Mouse (Mus musculus) CD8-positive naive resting alpha-beta T cell, adult 2 months (primary cell): ENCODE measurements around the gene Denr.

Source experiments
- DNase-seq, 2 experiments: peaks; one replicate each; pipeline ENCODE4 v3.0.0; 2022; ENCODE audit warnings: low read depth in 2 of 2, low spot score in 2 of 2

Gene Denr

GRCm38 (mm10) chr5:123906976-123907630 lies at the start of gene Denr:
Gene Denr, plus strand, starts transcription at chr5:123907175.
- DNase-seq = peak; percentile 99 to 100

- no peak for DNase-seq
Observed at GRCm38 (mm10) chr5:123858798-123859197, 48.2 kb upstream of the Denr start.

- no peak for DNase-seq
Observed at GRCm38 (mm10) chr5:123862374-123863350, 44.3 kb upstream of the Denr start.

DNA sequence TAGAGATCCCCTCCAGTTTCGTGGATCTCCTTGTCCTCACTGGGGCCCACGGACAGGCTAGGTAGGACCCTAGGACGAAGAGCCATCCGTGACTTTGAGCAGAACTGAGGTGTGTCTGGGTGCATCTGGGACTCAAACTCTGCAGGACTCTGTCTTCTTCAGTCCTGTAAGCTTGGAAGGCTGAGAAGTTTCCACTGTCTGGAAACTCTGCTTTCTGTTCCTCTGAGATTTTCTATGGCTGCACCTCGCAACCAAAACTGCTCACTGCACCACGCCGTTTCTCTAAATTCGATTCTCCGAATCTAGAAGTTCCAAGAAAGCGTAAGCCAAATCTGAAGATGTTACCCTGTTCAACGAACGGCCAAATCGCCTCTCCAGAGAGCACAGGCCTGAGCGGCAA lies 43.0 kb upstream of the Denr start:
- DNase-seq = no peak

GRCm38 (mm10) chr5:123865365-123865764 lies 41.6 kb upstream of the Denr start, which contains the start of gene Hcar2:
Gene Hcar2, minus strand, starts transcription at chr5:123865499.
- no peak for DNase-seq

- no peak for DNase-seq
Observed at GRCm38 (mm10) chr5:123866457-123866856, 40.5 kb upstream of the Denr start.

- DNase-seq = no peak
Observed at GRCm38 (mm10) chr5:123869615-123870014, 37.4 kb upstream of the Denr start.

- DNase-seq = no peak
Observed at GRCm38 (mm10) chr5:123874177-123874576, 32.8 kb upstream of the Denr start.

DNA sequence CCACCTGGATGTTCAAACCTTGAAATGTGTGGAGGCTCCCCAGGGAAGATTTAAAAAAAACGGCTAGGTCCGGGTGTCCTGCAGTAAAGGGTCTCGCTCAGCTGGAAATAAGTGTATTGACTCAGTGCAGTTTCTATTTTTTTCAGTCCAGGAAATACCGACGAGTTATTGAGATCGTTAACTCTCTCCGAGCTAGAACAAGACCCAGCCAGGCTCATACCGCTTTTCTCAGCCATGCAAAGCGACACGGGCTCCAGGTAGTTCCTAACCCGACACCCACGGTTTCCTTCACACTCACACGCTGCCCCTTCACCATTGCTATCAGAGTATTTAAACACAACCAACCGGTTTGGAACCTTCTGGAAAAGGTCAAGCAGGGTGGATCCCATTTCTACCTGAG lies 28.9 kb upstream of the Denr start:
- DNase-seq = no peak

DNA sequence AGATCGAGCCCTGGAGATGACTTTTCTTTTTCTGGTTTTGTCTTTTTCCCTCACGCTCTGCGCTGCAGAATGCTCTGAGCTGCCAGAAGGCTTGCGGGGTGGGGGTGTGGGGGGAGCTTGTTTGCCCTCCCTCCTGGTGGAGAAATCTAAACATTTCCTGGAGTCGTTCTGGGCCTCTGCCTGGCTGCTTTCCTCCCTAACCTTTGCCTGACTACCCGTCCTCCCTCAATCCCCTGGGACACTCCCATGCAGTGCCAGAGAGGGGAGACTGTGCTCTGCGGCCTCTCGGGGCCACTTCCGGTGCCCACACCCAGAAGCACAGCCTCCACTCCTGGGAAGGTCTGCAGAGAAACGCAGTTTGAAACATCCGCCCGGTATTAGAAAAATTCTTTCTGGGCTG lies 27.0 kb upstream of the Denr start, which contains the start of gene Hcar1:
Hcar1 (minus strand) TSS at position 93 of the 400 bp plus-strand sequence.
- DNase-seq = no peak

GRCm38 (mm10) chr5:123880778-123881177 lies 26.2 kb upstream of the Denr start:
- no peak for DNase-seq

- no peak for DNase-seq
Observed at GRCm38 (mm10) chr5:123883891-123884290, 23.1 kb upstream of the Denr start.

GRCm38 (mm10) chr5:123884332-123884731 lies 22.6 kb upstream of the Denr start:
- no peak for DNase-seq

- DNase-seq = no peak
Observed at GRCm38 (mm10) chr5:123886365-123886764, 20.6 kb upstream of the Denr start.

GRCm38 (mm10) chr5:123890312-123890711 lies 16.7 kb upstream of the Denr start:
- no peak for DNase-seq

DNA sequence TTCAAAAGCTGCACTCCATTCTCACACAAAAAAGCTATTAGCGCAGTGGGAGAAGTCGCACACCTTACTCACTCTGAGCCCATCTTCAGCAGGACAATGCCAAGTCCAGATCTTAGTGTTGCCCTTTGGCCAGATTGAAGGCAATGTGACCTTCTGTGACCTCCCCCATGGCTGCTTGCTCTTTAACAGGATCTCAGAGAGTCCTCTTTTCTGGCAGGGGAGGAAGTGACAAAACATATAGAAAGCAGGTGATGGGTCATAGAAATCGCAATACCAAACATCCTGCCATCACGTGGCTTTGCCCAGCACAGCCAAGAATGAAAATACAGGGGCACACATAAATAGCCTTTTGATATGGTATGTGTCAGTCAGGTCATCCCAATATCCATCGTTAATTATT lies 16.0 kb upstream of the Denr start:
- no peak for DNase-seq

DNA sequence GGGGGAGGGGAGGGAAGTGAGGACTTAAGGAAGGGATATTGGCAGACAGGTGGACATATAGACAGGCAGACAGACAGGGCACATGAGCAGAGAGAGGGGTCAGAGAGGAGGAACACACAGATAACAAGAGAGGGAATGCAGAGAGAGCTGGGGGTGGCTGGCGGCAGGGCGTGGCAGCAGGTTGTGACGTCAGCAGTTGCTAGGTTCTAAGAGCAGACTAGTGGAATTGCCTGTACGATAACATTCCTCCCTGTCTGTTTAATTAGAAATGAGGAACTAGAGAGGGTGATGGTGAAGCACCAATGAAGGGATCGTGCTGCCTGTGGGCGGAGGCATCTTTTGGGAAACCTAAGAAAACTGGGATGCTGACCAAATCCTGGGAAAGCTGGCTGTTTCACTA lies 15.3 kb upstream of the Denr start:
- peak in 1 of 2 experiments; percentile 40 for DNase-seq

GRCm38 (mm10) chr5:123893520-123893919 lies 13.5 kb upstream of the Denr start:
- no peak for DNase-seq

GRCm38 (mm10) chr5:123896395-123896794 lies 10.6 kb upstream of the Denr start:
- DNase-seq = no peak

- DNase-seq = no peak
Observed at GRCm38 (mm10) chr5:123897352-123897751, 9.6 kb upstream of the Denr start.

- no peak for DNase-seq
Observed at GRCm38 (mm10) chr5:123904059-123904672, 2.8 kb upstream of the Denr start.
